Mouse (Mus musculus) embryonic facial prominence, embryonic 14.5 days (tissue): ENCODE data around the gene Brcc3. TPM values are rescaled to one million over a fixed set of nuclear protein-coding genes. Genes with fewer than 3 reads are reported as not detected.
"Not testable (repeated sequence)": the region's sequence is repeated elsewhere in the genome, so short reads cannot be mapped to it uniquely, and the experiment has no call there.

Experiments used
- ATAC-seq: fragments of 200-750 bp; cut with Nextera tagmentation; 2 replicates; pipeline ENCODE4 v1.8.0; 2017; ENCODE audit warnings: low read depth, moderate number of reproducible peaks, moderate TSS enrichment
- DNase-seq: peaks from one replicate; pipeline ENCODE4 v3.0.0-alpha.2; 2015; ENCODE audit warnings: low spot score
- H3K27ac ChIP-seq: fragments of 300-500 bp; sonication (generic); replicated peaks from 2 replicates; pipeline ENCODE4 v1.5.1; 2014; ENCODE audit warnings: low read depth, mild to moderate bottlenecking, low read length, moderate library complexity
- H3K27me3 ChIP-seq: fragments of 300-500 bp; sonication (generic); replicated peaks from 2 replicates; pipeline ENCODE4 v1.6.1; 2014; ENCODE audit warnings: low read length; ENCODE audit not compliant: control insufficient read depth, insufficient read depth
- H3K36me3 ChIP-seq: fragments of 300-500 bp; sonication (generic); 2 replicates; pipeline ENCODE4 v1.6.1; 2014; ENCODE audit warnings: low read length, mixed read lengths; ENCODE audit not compliant: control insufficient read depth, insufficient read depth
- H3K4me1 ChIP-seq: fragments of 300-500 bp; sonication (generic); 2 replicates; pipeline ENCODE4 v1.6.1; 2014; ENCODE audit warnings: antibody characterized with exemption, low read length; ENCODE audit not compliant: control insufficient read depth, insufficient read depth
- H3K4me2 ChIP-seq: fragments of 300-500 bp; sonication (generic); 2 replicates; pipeline ENCODE4 v1.6.1; 2014; ENCODE audit warnings: low read depth, mild to moderate bottlenecking, low read length, moderate library complexity, mixed read lengths
- H3K4me3 ChIP-seq: fragments of 300-500 bp; sonication (generic); 2 replicates; pipeline ENCODE4 v1.5.1; 2014; ENCODE audit warnings: low read depth, mild to moderate bottlenecking, low read length
- H3K9ac ChIP-seq: fragments of 300-500 bp; sonication (generic); 2 replicates; pipeline ENCODE4 v1.6.1; 2014; ENCODE audit warnings: low read depth, mild to moderate bottlenecking, low read length, moderate library complexity, mixed read lengths
- H3K9me3 ChIP-seq: fragments of 300-500 bp; sonication (generic); 2 replicates; pipeline ENCODE4 v1.6.1; 2016; ENCODE audit warnings: low read length; ENCODE audit not compliant: control insufficient read depth
- WGBS: fragments of 180-500 bp; shearing (Covaris S2); extraction: QIAGEN DNeasy Blood & Tissue Kit; methylation state at CpG from one replicate; pipeline ENCODE4 v1.1.7; 2014; 5-methylcytosine and 5-hydroxymethylcytosine counted together
- polyA plus RNA-seq: library from polyadenylated mRNA; unstranded; fragments of >200 nt; fragmentation: Nextera tagmentation; extraction: Ambion mirVana; gene quantifications from 2 replicates; pipeline ENCODE4 v1.2.1, GENCODE M21; 2014

Gene Brcc3
- polyA plus RNA-seq, 1 experiment from 2014 or later, result 46.6 TPM

GRCm38 (mm10) chrX:75402668-75403067 lies 13.8 kb upstream of the Brcc3 start:
- Histone ChIP-seq H3K9ac (no peak overlapping the region), H3K4me2 (no peak overlapping the region), H3K4me1 (no peaks in the 10 kb centered on the region), H3K36me3 (0 out of 2 replicates have a peak, but pooled peaks cover 4% of the 10 kb centered on the region), H3K9me3 (no peaks in the 10 kb centered on the region), H3K27me3 (no peaks in the 10 kb centered on the region), H3K27ac (no peak overlapping the region), H3K4me3 (no peak overlapping the region)
- no peak for DNase-seq
- 93% methylated on average over 2 of the region's 2 CpGs for WGBS
- ATAC-seq, result no peak

DNA sequence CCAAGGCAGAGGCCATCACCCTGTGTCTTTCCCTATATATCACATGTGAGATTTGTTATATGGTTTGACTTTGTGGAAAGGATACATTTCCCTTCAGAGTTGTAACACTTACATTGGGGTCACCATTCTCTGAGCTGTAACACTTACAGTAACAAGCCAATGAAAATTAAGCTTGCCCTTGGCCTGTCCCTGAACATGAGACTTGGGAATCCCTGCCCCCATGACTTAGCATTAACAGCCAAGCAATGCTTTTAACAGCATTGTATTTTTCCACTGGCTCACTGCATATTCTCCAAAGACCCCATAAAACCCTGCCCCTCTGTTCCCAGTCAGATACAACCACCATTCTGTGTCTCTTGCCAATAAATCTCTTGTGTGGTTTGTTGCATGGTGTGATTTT lies 13.1 kb upstream of the Brcc3 start:
- Histone ChIP-seq H3K4me2 (no peak overlapping the region), H3K27ac (no peak overlapping the region), H3K9me3 (no peaks in the 10 kb centered on the region), H3K27me3 (no peaks in the 10 kb centered on the region), H3K4me1 (no peaks in the 10 kb centered on the region), H3K9ac (no peak overlapping the region), H3K36me3 (0 out of 2 replicates have a peak, but pooled peaks cover 4% of the 10 kb centered on the region), H3K4me3 (no peak overlapping the region)
- ATAC-seq, result no peak
- no peak for DNase-seq

GRCm38 (mm10) chrX:75409711-75410110 lies 6.7 kb upstream of the Brcc3 start:
- no peaks in the 10 kb centered on the region for H3K36me3 ChIP-seq
- WGBS, result 90% methylated on average over 1 of the region's 1 CpGs
- H3K9me3 ChIP-seq, result no peaks in the 10 kb centered on the region
- no peak overlapping the region for H3K4me2 ChIP-seq
- no peaks in the 10 kb centered on the region for H3K4me1 ChIP-seq
- H3K9ac ChIP-seq, result no peak overlapping the region
- no peak overlapping the region for H3K27ac ChIP-seq
- no peak for ATAC-seq
- H3K4me3 ChIP-seq, result no peak overlapping the region
- no peaks in the 10 kb centered on the region for H3K27me3 ChIP-seq
- no peak for DNase-seq

DNA sequence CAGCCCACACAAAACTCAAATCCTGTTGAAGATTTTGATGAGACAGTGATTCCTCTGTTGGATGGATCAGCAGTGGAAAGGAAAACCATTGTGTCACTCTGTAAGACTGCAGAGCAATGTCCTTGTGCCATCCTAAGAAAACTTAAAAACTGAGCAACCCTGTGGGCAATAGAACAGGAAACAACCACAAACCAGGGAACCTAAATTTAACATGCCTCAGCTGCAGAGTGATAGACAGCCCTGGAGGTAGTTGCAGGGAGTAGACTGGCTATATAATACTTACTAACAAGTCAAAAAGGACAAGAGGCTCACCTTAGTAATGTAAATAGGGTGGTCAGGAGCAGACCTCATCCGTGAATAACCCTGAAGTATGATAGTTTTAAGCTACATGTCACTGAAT lies 38.2 kb downstream of the Brcc3 start:
- ATAC-seq, result no peak
- 70% methylated on average over 1 of the region's 1 CpGs for WGBS
- Histone ChIP-seq H3K27ac (no peak overlapping the region), H3K36me3 (peaks cover 32% of the 10 kb centered on the region), H3K4me2 (no peak overlapping the region), H3K9me3 (no peaks in the 10 kb centered on the region), H3K9ac (no peak overlapping the region), H3K27me3 (no peaks in the 10 kb centered on the region), H3K4me1 (no peaks in the 10 kb centered on the region), H3K4me3 (no peak overlapping the region)
- no peak for DNase-seq

- H3K9me3 ChIP-seq, H3K27me3 ChIP-seq, H3K27ac ChIP-seq, H3K36me3 ChIP-seq, H3K4me1 ChIP-seq: not testable (repeated sequence)
- peak overlapping the region; percentile 58 for H3K9ac ChIP-seq
- H3K4me3 ChIP-seq, result peak overlapping the region; percentile 38
- DNase-seq, result peak; percentile 59
- H3K4me2 ChIP-seq, result peak overlapping the region; percentile 50
- ATAC-seq, result peak; percentile 90
- 21% methylated on average over 37 of the region's 37 CpGs for WGBS
Observed at GRCm38 (mm10) chrX:75475182-75475644, 58.8 kb downstream of the Brcc3 start.

DNA sequence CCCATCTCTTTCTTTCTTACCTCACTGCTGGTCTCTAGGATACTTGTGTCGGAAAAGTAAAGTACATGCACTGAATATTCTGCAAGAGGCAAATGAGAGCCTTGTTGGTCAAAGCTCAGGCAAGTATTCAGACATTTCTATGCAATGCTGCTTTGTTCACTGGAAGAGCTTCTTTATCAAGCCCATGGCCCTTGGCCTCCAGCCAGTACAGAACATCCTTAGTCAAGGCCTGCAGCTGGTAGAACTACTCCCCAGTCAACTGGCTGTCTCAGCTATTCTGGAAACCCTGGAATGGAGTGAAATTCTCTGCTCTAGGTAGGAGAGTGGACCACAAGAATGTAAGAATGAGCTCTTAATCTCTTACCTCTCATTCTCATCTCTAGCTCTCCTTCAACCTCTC lies 73.5 kb downstream of the Brcc3 start:
- ATAC-seq, result no peak
- Histone ChIP-seq H3K9me3 (no peaks in the 10 kb centered on the region), H3K36me3 (no peaks in the 10 kb centered on the region), H3K4me2 (no peak overlapping the region), H3K27me3 (no peaks in the 10 kb centered on the region), H3K27ac (no peak overlapping the region), H3K9ac (no peak overlapping the region), H3K4me1 (no peaks in the 10 kb centered on the region), H3K4me3 (no peak overlapping the region)
- WGBS, result 100% methylated on average over 1 of the region's 1 CpGs
- DNase-seq, result peak; percentile 0

Other genes with a start within 250 kb of the Brcc3 start
- 83.9 and 85.9 TPM in 2 replicates for gene Fundc2, start 34.2 kb upstream of the Brcc3 start, polyA plus RNA-seq
- gene F8, start 34.0 kb upstream of the Brcc3 start, polyA plus RNA-seq, result 2.4 and 2.7 TPM in 2 replicates
- gene Cmc4, start within 50 bp of the Brcc3 start, polyA plus RNA-seq, result 20.5 and 20.7 TPM in 2 replicates
- gene Mtcp1, start within 50 bp of the Brcc3 start, polyA plus RNA-seq, result 5.7 and 8.0 TPM in 2 replicates
- 145 and 147 TPM in 2 replicates for gene Vbp1, start 97.7 kb downstream of the Brcc3 start, polyA plus RNA-seq
- 2.0 and 2.3 TPM in 2 replicates for gene Rab39b, start 161.6 kb downstream of the Brcc3 start, polyA plus RNA-seq